Mouse (Mus musculus) hindbrain, embryonic 15.5 days (tissue): ENCODE measurements around the gene Memo1. TPM values are rescaled to one million over a fixed set of nuclear protein-coding genes. Genes with fewer than 3 reads are reported as not detected.
"Not testable (repeated sequence)": the region's sequence is repeated elsewhere in the genome, so short reads cannot be mapped to it uniquely, and the experiment has no call there.

Source experiments
- ATAC-seq: fragments of 200-750 bp; cut with Nextera tagmentation; 2 replicates; pipeline ENCODE4 v1.8.0; 2017; ENCODE audit warnings: low read depth, moderate number of reproducible peaks, moderate TSS enrichment; ENCODE audit not compliant: low FRiP score
- H3K27ac ChIP-seq: fragments of 300-500 bp; sonication (generic); replicated peaks from 2 replicates; pipeline ENCODE4 v1.5.1; 2015; ENCODE audit warnings: mild to moderate bottlenecking, inconsistent platforms
- H3K27me3 ChIP-seq: fragments of 300-500 bp; sonication (generic); 2 replicates; pipeline ENCODE4 v1.6.1; 2015; ENCODE audit warnings: control low read depth, inconsistent platforms
- H3K36me3 ChIP-seq: fragments of 300-500 bp; sonication (generic); 2 replicates; pipeline ENCODE4 v1.6.1; 2015; ENCODE audit warnings: control low read depth, inconsistent platforms
- H3K4me1 ChIP-seq: fragments of 300-500 bp; sonication (generic); replicated peaks from 2 replicates; pipeline ENCODE4 v1.6.1; 2015; ENCODE audit warnings: control low read depth, inconsistent platforms
- H3K4me2 ChIP-seq: fragments of 300-500 bp; sonication (generic); 2 replicates; pipeline ENCODE4 v1.6.1; 2015; ENCODE audit warnings: moderate library complexity, mild to moderate bottlenecking, inconsistent platforms
- H3K4me3 ChIP-seq: fragments of 300-500 bp; sonication (generic); 2 replicates; pipeline ENCODE4 v1.5.1; 2015; ENCODE audit warnings: mild to moderate bottlenecking, inconsistent platforms
- H3K9ac ChIP-seq: fragments of 300-500 bp; sonication (generic); 2 replicates; pipeline ENCODE4 v1.6.1; 2015; ENCODE audit warnings: inconsistent platforms
- H3K9me3 ChIP-seq: fragments of 300-500 bp; sonication (generic); 2 replicates; pipeline ENCODE4 v1.6.1; 2016; ENCODE audit warnings: control low read depth, inconsistent platforms
- WGBS: fragments of 180-500 bp; shearing (Covaris S2); methylation state at CpG from one replicate; pipeline ENCODE4 v1.1.7; 2015; 5-methylcytosine and 5-hydroxymethylcytosine counted together
- polyA plus RNA-seq: library from polyadenylated mRNA; unstranded; fragments of >200 nt; fragmentation: Nextera tagmentation; extraction: Ambion mirVana; gene quantifications from 2 replicates; pipeline ENCODE4 v1.2.1, GENCODE M21; 2015

The Memo1 gene
- 51.1 and 51.6 TPM in 2 replicates for polyA plus RNA-seq

- Histone ChIP-seq H3K4me1 (peaks cover 32% of the 10 kb centered on the region), H3K27me3 (no peaks in the 10 kb centered on the region), H3K27ac (peak within 1 kb of the TSS; percentile 99), H3K4me2 (peak within 1 kb of the TSS; percentile 86), H3K36me3 (0 out of 2 replicates have a peak, but pooled peaks cover 10% of the 10 kb centered on the region), H3K9ac (peak within 1 kb of the TSS; percentile 94), H3K4me3 (peak within 1 kb of the TSS; percentile 95), H3K9me3 (no peaks in the 10 kb centered on the region)
- under 1% methylated on average over 46 of the region's 110 CpGs for WGBS
- peak; percentile 92 for ATAC-seq
Observed at GRCm38 (mm10) chr17:74295026-74295970, at the start of gene Memo1. Memo1 (minus strand) TSS chr17:74295521.

GRCm38 (mm10) chr17:74341151-74341550 lies 45.8 kb upstream of the Memo1 start:
- WGBS: 34% methylated on average over 5 of the region's 5 CpGs

GRCm38 (mm10) chr17:74338937-74339804 lies 43.9 kb upstream of the Memo1 start, which contains the start of gene Spast:
Spast (plus strand) TSS chr17:74338987.
- H3K36me3 ChIP-seq: no peaks in the 10 kb centered on the region
- H3K9me3 ChIP-seq: no peaks in the 10 kb centered on the region
- H3K4me2 ChIP-seq: peak within 1 kb of the TSS; percentile 63
- ATAC-seq: peak; percentile 70
- peak within 1 kb of the TSS; percentile 97 for H3K27ac ChIP-seq
- 1% methylated on average over 40 of the region's 90 CpGs for WGBS
- H3K4me3 ChIP-seq: peak within 1 kb of the TSS; percentile 80
- no peaks in the 10 kb centered on the region for H3K27me3 ChIP-seq
- H3K9ac ChIP-seq: peak within 1 kb of the TSS; percentile 96
- peaks cover 41% of the 10 kb centered on the region for H3K4me1 ChIP-seq

More at GRCm38 (mm10) chr17:74341151-74341550, 45.8 kb upstream of the Memo1 start:
- Histone ChIP-seq H3K36me3 (0 out of 2 replicates have a peak, but pooled peaks cover 3% of the 10 kb centered on the region), H3K4me1 (peaks cover 41% of the 10 kb centered on the region), H3K4me2 (peak overlapping the region; percentile 63), H3K27ac (no peak overlapping the region), H3K27me3 (no peaks in the 10 kb centered on the region), H3K4me3 (peak overlapping the region; percentile 80), H3K9ac (no peak overlapping the region; the same call in 1 of the 2 replicates), H3K9me3 (no peaks in the 10 kb centered on the region)
- no peak for ATAC-seq

GRCm38 (mm10) chr17:74338225-74338931 lies 43.1 kb upstream of the Memo1 start:
- Histone ChIP-seq H3K9me3 (no peaks in the 10 kb centered on the region), H3K9ac (peak overlapping the region; percentile 96), H3K36me3 (no peaks in the 10 kb centered on the region), H3K4me3 (peak overlapping the region; percentile 80), H3K4me2 (peak overlapping the region; percentile 63), H3K27ac (peak overlapping the region; percentile 97), H3K4me1 (peaks cover 41% of the 10 kb centered on the region), H3K27me3 (no peaks in the 10 kb centered on the region)
- under 1% methylated on average over 32 of the region's 50 CpGs for WGBS
- peak; percentile 92 for ATAC-seq

DNA sequence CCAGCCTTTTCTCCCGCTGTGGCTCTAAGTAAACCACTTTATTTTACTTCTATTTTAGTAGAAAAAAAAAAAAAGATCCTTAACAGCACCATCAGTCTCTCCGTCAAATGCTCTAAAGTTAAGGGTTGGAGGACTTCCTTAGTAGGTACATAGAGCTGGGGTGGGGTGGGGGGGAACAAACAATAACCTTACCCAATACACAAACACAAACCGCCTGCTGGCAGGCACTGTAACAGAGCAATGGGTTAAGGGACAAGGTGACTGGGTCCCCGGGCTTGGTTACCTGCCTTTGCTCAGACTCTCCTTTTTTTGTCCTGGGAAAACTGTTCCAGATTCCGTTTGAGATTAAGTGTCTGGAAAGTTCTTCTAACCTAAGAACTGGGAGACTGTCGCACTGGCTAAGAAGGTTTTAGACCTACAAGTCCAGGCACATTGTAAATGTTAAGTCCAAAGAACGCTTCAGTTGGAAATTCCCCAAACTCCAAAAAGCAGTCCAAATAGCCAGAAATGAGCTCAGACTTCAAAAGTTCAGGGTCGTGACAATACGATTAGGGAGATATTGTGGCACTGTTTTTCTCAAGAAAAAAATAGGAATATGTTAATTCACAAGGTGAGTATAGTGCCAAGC lies 35.8 kb upstream of the Memo1 start:
- no peak overlapping the region for H3K4me3 ChIP-seq
- no peaks in the 10 kb centered on the region for H3K4me1 ChIP-seq
- no peak overlapping the region for H3K9ac ChIP-seq
- no peaks in the 10 kb centered on the region for H3K9me3 ChIP-seq
- 83% methylated on average over 9 of the region's 9 CpGs for WGBS
- no peak overlapping the region for H3K27ac ChIP-seq
- no peak for ATAC-seq
- H3K27me3 ChIP-seq: no peaks in the 10 kb centered on the region
- H3K36me3 ChIP-seq: no peaks in the 10 kb centered on the region
- no peak overlapping the region for H3K4me2 ChIP-seq

DNA sequence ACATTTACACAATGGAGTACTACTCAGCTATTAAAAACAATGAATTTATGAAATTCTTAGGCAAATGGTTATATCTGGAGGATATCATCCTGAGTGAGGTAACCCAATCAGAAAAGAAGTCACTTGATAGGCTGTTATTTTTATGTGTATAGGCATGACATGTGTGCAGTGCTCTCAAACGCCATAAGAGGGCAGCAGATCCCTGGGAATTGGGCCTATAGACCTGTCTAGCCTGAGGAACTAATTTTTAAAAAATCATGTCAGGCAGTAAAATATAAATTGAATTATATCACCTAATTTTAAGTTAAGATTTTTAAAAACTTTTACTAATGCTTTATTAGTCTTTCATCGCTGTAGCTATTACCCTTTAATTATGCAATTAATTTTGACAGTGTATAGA lies 32.8 kb upstream of the Memo1 start:
- H3K27ac ChIP-seq, H3K9me3 ChIP-seq, H3K4me3 ChIP-seq, H3K36me3 ChIP-seq, ATAC-seq, H3K4me2 ChIP-seq, H3K27me3 ChIP-seq, H3K9ac ChIP-seq, H3K4me1 ChIP-seq: not testable (repeated sequence)
- WGBS: 46% methylated on average over 2 of the region's 2 CpGs

DNA sequence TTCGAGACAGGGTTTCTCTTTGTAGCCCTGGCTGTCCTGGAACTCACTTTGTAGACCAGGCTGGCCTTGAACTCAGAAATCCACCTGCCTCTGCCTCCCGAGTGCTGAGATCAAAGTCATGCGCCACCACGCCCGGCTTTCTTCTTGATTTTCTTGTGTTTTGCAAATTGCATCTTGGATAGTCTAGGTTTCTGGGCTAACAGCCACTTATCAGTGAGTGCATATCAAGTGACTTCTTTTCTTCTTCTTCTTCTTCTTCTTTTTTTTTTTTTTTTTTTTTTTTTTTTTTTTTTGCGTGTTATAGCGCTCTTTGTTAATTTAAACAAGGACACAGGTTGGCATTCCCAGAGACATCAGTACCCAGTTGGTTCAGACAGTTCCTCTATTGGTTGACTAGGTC lies 31.9 kb upstream of the Memo1 start:
- not testable (repeated sequence) for H3K27me3 ChIP-seq, H3K27ac ChIP-seq, H3K4me3 ChIP-seq, ATAC-seq, H3K4me2 ChIP-seq, H3K36me3 ChIP-seq, H3K4me1 ChIP-seq, H3K9me3 ChIP-seq, H3K9ac ChIP-seq
- WGBS: 82% methylated on average over 7 of the region's 7 CpGs

DNA sequence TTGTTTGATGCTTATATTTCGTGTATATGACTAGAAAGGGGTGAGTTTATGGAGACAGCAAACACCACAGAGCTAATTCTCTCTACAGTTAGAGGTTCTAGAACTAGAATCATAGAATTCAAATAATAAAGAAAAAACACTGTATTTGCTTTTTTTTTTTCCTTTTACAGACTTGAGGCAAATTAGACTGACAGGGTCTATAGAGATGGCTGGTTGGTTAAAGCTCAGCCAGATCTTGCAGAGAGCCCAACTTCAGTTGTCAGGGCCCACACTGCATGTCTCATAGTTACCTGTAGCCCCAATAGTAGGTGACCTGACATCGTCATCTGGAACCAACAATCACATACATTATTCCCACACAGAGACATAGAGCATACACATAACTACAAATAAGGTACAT lies 28.5 kb upstream of the Memo1 start, which contains the start of gene Dpy30:
Gene Dpy30 (minus strand): TSS at position 101 of the 400 bp plus-strand sequence.
- Histone ChIP-seq H3K4me3 (no peak within 1 kb of the TSS), H3K4me2 (no peak within 1 kb of the TSS), H3K9me3 (no peaks in the 10 kb centered on the region), H3K4me1 (no peaks in the 10 kb centered on the region), H3K36me3 (no peaks in the 10 kb centered on the region), H3K27ac (no peak within 1 kb of the TSS), H3K27me3 (no peaks in the 10 kb centered on the region), H3K9ac (no peak within 1 kb of the TSS)
- WGBS: 80% methylated on average over 2 of the region's 2 CpGs
- ATAC-seq: no peak

GRCm38 (mm10) chr17:74322400-74323054 lies 27.2 kb upstream of the Memo1 start:
- Histone ChIP-seq H3K4me2 (no peak overlapping the region), H3K9me3 (no peaks in the 10 kb centered on the region), H3K9ac (no peak overlapping the region), H3K27me3 (no peaks in the 10 kb centered on the region), H3K4me1 (no peaks in the 10 kb centered on the region), H3K27ac (no peak overlapping the region), H3K4me3 (no peak overlapping the region), H3K36me3 (no peaks in the 10 kb centered on the region)
- no peak for ATAC-seq
- 54% methylated on average over 5 of the region's 5 CpGs for WGBS

DNA sequence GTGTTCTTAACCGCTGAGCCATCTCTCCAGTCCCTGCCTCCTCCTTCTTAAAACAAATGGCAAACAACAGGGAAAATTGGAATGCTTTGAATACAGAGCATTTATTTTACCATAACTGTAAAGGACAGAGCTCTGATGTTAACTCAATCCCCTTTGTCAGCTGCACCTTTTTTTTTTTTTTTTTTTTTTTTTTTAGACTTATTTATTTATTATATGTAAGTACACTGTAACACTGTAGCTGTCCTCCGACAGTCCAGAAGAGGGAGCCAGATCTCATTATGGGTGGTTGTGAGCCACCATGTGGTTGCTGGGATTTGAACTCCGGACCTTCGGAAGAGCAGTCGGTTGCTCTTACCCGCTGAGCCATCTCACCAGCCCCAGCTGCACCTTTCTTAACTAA lies 23.4 kb upstream of the Memo1 start:
- Histone ChIP-seq H3K4me2 (no peak overlapping the region), H3K4me3 (no peak overlapping the region), H3K9ac (no peak overlapping the region), H3K27ac (no peak overlapping the region), H3K9me3 (no peaks in the 10 kb centered on the region), H3K27me3 (no peaks in the 10 kb centered on the region), H3K36me3 (no peaks in the 10 kb centered on the region), H3K4me1 (peaks cover 20% of the 10 kb centered on the region)
- WGBS: 91% methylated on average over 6 of the region's 6 CpGs
- ATAC-seq: no peak
